Mouse (Mus musculus) brown adipose tissue, adult 24 weeks (tissue): ENCODE results near the gene Hirip3. TPM values are rescaled to one million over a fixed set of nuclear protein-coding genes. Genes with fewer than 3 reads are reported as not detected.

Source experiments
- H3K27ac ChIP-seq: fragments of 200-500 bp; replicated peaks from 2 replicates; pipeline ENCODE4 v1.5.1; 2012; ENCODE audit warnings: low read depth, mild to moderate bottlenecking, low read length
- H3K4me1 ChIP-seq: fragments of 200-500 bp; 2 replicates; pipeline ENCODE4 v1.6.1; 2012; ENCODE audit warnings: low read length, mixed read lengths; ENCODE audit not compliant: control insufficient read depth, insufficient read depth, insufficient read length
- H3K4me3 ChIP-seq: fragments of 200-500 bp; 2 replicates; pipeline ENCODE4 v1.5.1; 2012; ENCODE audit warnings: low read depth, mild to moderate bottlenecking, low read length, moderate library complexity; ENCODE audit not compliant: insufficient read depth
- polyA plus RNA-seq: library from polyadenylated mRNA; stranded (reverse); fragments of >200 nt; gene quantifications from 2 replicates; pipeline ENCODE4 v1.2.4, GENCODE M21; 2012; ENCODE audit not compliant: missing spikeins, insufficient read depth, insufficient read length

The Hirip3 gene
- polyA plus RNA-seq, 1 experiment: 7.4 TPM

GRCm38 (mm10) chr7:126845516-126845915 lies 16.3 kb upstream of the Hirip3 start:
- Histone ChIP-seq H3K4me1 (no peaks in the 10 kb centered on the region), H3K4me3 (no peak overlapping the region), H3K27ac (no peak overlapping the region)

GRCm38 (mm10) chr7:126847116-126847420 lies 14.7 kb upstream of the Hirip3 start, which contains the start of gene Doc2a:
Doc2a (plus strand) TSS chr7:126847416.
- no peaks in the 10 kb centered on the region for H3K4me1 ChIP-seq
- peak within 1 kb of the TSS; percentile 32 for H3K4me3 ChIP-seq

GRCm38 (mm10) chr7:126847421-126848398 lies 14.1 kb upstream of the Hirip3 start:
- Histone ChIP-seq H3K4me3 (peak overlapping the region; percentile 32), H3K27ac (no peak overlapping the region), H3K4me1 (no peaks in the 10 kb centered on the region)

More at GRCm38 (mm10) chr7:126847116-126847420, 14.7 kb upstream of the Hirip3 start, which contains the start of gene Doc2a:
- no peak within 1 kb of the TSS for H3K27ac ChIP-seq

- Histone ChIP-seq H3K4me1 (no peaks in the 10 kb centered on the region), H3K4me3 (no peak overlapping the region), H3K27ac (no peak overlapping the region)
Observed at GRCm38 (mm10) chr7:126848794-126849193, 13.0 kb upstream of the Hirip3 start.

- Histone ChIP-seq H3K27ac (no peak overlapping the region), H3K4me3 (no peak overlapping the region), H3K4me1 (no peaks in the 10 kb centered on the region)
Observed at GRCm38 (mm10) chr7:126850161-126850560, 11.6 kb upstream of the Hirip3 start.

GRCm38 (mm10) chr7:126851192-126851591 lies 10.6 kb upstream of the Hirip3 start:
- Histone ChIP-seq H3K4me3 (no peak overlapping the region), H3K27ac (no peak overlapping the region), H3K4me1 (no peaks in the 10 kb centered on the region)

- no peak overlapping the region for H3K4me3 ChIP-seq
- H3K4me1 ChIP-seq: no peaks in the 10 kb centered on the region
- H3K27ac ChIP-seq: no peak overlapping the region
Observed at GRCm38 (mm10) chr7:126853454-126853853, 8.3 kb upstream of the Hirip3 start.

GRCm38 (mm10) chr7:126855641-126856040 lies 6.1 kb upstream of the Hirip3 start:
- Histone ChIP-seq H3K27ac (no peak overlapping the region), H3K4me1 (no peaks in the 10 kb centered on the region), H3K4me3 (no peak overlapping the region)

- Histone ChIP-seq H3K4me1 (peaks cover 4% of the 10 kb centered on the region; the same call in 1 of the 2 replicates), H3K27ac (no peak overlapping the region), H3K4me3 (no peak overlapping the region)
Observed at GRCm38 (mm10) chr7:126856741-126857420, 4.9 kb upstream of the Hirip3 start.

GRCm38 (mm10) chr7:126860987-126861386 lies 785 bp upstream of the Hirip3 start:
- Histone ChIP-seq H3K4me3 (peak overlapping the region; percentile 96), H3K4me1 (peaks cover 4% of the 10 kb centered on the region; the same call in 1 of the 2 replicates), H3K27ac (0 out of 2 replicates have a peak overlapping the region, but pooled peaks have one; percentile 74)

GRCm38 (mm10) chr7:126862147-126862784 lies 494 bp downstream of the Hirip3 start, which contains the start of gene Ino80e:
Ino80e (minus strand) TSS chr7:126862377.
- Histone ChIP-seq H3K4me3 (peak within 1 kb of the TSS; percentile 96), H3K27ac (peak within 1 kb of the TSS; percentile 75), H3K4me1 (peaks cover 4% of the 10 kb centered on the region; the same call in 1 of the 2 replicates)

GRCm38 (mm10) chr7:126863791-126864190 lies 2.0 kb downstream of the Hirip3 start:
- Histone ChIP-seq H3K4me1 (peaks cover 4% of the 10 kb centered on the region; the same call in 1 of the 2 replicates), H3K27ac (no peak overlapping the region), H3K4me3 (no peak overlapping the region)

GRCm38 (mm10) chr7:126867534-126867933 lies 5.8 kb downstream of the Hirip3 start:
- Histone ChIP-seq H3K4me1 (no peaks in the 10 kb centered on the region), H3K27ac (no peak overlapping the region), H3K4me3 (no peak overlapping the region)

GRCm38 (mm10) chr7:126868003-126868402 lies 6.2 kb downstream of the Hirip3 start:
- no peaks in the 10 kb centered on the region for H3K4me1 ChIP-seq
- no peak overlapping the region for H3K27ac ChIP-seq
- no peak overlapping the region for H3K4me3 ChIP-seq
